Mouse (Mus musculus) lung, postnatal 25 days (tissue): ENCODE measurements around the gene L1td1.

ENCODE experiments used
- DNase-seq: peaks from one replicate; pipeline ENCODE4 v3.0.0; 2022; ENCODE audit warnings: low spot score

Gene L1td1

DNA sequence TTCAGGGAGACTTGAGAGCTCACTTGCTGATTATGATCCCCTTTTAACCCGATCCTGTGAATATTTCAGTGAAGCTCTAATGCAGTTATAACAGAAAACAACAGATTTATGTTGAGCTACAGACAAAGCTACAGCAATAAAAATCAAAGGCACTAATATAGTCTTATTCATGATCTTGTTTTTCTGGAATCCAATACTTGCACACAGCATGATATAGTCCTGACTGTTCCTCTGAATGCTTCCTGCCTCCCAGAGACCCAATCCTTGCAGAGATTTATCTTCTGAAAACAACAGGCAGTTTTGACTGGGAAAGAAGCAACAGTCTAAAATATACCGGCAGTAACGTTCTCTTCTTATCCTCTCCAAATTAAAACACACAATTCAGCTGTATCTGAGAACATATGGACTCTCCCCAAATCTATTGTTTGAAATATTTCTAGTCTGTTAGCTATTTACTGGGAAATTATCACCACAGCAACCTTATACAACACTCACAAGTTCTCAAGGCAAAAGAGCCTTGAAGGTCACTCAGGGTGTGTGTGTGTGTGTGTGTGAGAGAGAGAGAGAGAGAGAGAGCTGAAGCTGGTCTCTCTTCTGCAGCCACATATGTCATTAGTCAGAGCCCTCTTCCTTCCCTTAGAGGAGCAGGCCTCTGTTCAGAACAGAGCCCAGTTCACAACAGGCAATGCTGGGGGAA lies 16.8 kb downstream of the L1td1 start:
- no peak for DNase-seq

- no peak for DNase-seq
These were observed 17.3 kb downstream of the L1td1 start for GRCm38 (mm10) chr4:98743906-98744210.

DNA sequence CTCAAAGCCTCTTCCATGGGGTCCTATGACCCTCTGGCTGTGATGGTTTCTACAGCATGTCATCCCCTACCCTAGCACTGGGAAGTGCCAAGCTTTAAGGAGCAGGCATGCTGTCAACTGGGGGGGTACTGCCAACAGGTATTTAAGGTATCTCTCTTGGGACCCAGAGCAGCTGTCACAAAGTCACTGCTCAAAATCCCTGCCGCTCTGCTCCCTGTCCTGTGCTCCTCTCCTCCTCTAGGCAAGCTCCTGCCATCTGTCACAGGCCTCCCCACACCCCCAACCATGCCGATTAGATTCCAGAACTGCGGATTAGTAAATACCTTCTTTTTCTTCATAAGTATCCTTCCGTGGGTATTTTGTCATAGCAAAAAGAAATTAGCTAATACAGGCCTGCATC lies 27.9 kb downstream of the L1td1 start:
- no peak for DNase-seq

GRCm38 (mm10) chr4:98756141-98756540 lies 29.6 kb downstream of the L1td1 start:
- DNase-seq = no peak

- peak; percentile 3 for DNase-seq
These were observed 31.7 kb downstream of the L1td1 start for GRCm38 (mm10) chr4:98758012-98758821.

DNA sequence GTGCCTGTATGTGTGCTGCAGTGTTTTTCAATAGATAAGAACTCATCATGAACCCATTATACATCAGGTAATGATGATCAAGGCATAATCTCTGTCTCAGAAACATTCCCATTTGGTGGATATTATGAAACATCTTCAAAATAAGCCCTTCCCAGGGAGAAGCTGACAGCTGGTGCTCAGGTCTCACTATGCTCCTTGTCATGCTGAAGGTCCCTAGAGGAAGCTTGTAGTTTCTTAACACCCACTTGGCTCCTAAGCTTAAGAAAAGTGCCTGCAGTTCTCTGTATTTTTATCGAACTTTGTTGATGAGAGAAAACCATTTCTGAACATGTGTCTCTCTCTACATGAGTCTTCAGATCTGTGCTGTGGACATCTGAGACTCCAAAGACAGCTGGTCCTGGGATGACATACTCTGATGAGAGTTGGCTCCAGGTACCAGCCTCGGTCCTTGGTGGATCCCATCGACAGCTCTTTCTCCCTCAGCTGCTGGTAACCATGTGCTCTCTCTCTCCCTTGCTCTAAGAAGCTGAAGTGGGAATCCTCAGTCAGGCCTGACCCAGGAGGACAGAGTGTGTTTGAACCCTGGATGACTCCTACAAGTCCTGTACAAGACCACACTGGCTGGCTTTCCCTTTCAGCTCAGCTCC lies 32.5 kb downstream of the L1td1 start:
- DNase-seq = peak; percentile 0

DNA sequence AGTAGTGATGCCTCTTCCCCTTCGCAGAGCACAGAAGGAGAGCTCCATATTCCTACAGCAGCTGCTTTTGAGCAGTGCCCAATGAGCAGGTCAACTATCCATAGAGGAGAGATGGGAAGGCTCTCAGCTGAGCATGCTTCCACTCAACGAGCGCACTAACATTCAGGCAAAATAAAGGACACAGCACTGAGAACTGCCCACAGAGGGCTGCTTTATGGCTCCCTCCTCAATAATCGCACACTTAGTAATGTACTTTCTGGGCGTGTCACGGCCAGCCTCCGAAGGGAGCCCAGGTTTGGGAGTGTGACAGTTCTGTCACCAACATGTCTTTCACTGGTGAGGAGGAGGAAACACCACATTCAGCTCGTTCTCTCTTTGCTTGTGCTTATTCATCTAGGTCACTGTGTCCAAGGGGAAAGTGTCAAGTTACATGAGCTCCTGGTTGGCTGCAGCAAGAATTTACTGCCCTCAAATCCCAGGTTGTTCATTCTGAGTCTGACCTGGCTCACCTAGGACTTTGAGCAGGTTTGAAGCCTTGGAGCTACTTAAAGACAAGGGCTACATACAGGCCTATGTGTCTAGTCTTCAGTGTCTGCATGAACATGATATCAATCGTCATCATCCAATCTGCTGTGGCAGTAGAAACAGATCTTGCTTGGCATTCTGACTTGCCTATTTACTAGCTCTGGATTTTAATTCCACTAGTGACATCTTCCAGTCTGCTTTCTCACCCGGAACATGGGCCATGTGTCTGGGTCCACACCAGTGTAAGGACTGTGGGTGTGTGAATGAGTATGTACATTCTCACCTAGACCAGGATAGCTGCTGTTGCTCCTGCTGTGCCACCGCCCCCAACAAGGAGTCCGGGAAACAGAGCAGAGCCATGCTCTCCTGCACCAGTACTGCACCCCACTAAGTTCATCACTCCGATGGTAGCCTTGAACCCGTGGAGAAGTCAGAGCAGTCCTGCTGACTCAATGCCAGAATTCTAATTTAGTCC lies 40.9 kb downstream of the L1td1 start:
- no peak for DNase-seq

- no peak for DNase-seq
These were observed 47.3 kb downstream of the L1td1 start for GRCm38 (mm10) chr4:98773785-98774184.

DNA sequence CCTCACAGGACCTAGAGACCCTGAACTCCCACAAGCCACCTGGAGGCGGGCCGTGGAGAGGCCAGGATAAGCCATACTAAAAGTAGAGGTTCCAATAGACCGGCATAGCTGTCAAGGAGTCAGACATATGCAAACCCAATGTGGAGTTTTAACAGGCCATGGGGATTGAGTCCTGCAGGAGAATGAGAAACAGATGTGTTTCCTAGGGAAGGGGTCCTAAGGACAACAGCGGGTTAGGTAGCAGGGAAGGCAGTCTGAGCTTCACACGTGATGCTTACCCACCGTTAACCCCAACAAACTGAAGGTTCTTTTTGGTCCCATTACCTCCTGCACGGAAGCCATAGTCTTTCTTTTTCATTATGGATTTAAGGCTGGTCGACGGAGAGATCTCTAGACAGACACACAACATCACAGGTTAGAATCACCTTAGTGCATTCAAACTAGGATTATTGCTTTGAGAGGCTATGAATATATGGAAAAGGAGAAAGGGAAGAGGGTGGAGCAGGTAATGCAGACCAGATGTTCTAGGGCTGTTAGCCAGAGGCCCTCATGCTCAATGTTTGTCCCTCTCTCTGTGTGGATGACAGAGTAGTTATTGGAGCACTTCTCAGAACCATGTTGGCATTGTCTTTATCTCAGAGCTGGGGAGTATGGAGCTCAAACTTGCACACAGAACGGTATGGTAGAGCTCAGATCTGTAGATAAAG lies 50.3 kb downstream of the L1td1 start:
- DNase-seq = no peak

DNA sequence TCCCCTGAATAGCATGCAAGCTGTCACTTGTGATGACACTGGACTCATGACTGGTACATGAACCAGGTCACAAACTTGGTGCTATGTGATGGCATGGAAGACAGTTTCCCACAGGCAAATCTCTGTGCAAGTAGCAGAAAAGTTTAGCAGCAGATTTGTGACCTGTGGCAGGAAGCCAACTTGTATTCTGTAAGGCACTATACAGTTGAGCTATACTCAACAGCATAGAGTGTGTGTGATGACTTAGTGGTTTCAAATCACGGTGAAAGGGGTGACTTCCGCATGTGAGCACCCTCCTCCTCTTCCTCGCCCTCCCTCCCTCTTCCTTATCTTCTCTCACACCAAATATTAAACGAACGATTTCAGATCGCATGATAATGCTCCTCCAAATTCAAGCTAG lies 50.9 kb downstream of the L1td1 start:
- DNase-seq = no peak

GRCm38 (mm10) chr4:98778219-98778618 lies 51.7 kb downstream of the L1td1 start:
- no peak for DNase-seq

- no peak for DNase-seq
These were observed 59.3 kb downstream of the L1td1 start for GRCm38 (mm10) chr4:98785851-98786250.

DNA sequence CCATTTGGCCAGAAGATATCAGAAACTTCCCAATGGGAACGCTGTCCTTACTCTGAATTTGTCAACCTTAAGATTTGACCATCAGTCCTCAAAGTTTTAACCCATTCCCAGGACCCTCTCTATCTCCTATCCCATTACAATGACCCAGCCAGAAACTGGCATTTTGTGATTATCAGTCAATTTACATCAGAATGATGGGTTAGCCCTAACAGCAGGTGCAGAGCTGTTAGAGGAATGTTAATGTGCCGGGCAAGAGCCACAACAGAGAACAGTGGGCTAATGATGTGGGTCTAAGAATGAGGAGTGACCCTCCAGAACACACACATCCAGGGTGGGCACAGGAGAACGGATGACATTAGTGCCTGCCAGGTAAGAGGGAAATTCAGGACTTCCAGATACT lies 59.7 kb downstream of the L1td1 start:
- DNase-seq = no peak
